Mouse (Mus musculus) heart, adult 2 months (tissue): ENCODE results near the gene Eya4. TPM values are rescaled to one million over a fixed set of nuclear protein-coding genes. Genes with fewer than 3 reads are reported as not detected.

Experiments
- DNase-seq, 2 experiments: peaks; one replicate each; pipeline ENCODE4 v3.0.0; 2021
- H3K27ac ChIP-seq: fragments of 200-600 bp; 2 replicates; pipeline ENCODE4 v1.8.1; 2022
- H3K27me3 ChIP-seq: fragments of 200-500 bp; 2 replicates; pipeline ENCODE4 v1.6.1; 2012; ENCODE audit warnings: mild to moderate bottlenecking, low read length, inconsistent platforms, mixed read lengths; ENCODE audit not compliant: control insufficient read depth, insufficient read depth
- H3K36me3 ChIP-seq: fragments of 200-500 bp; 2 replicates; pipeline ENCODE4 v1.6.1; 2012; ENCODE audit warnings: low read length, inconsistent platforms; ENCODE audit not compliant: control insufficient read depth, insufficient read depth
- H3K4me1 ChIP-seq: fragments of 200-500 bp; 2 replicates; pipeline ENCODE4 v1.6.1; 2011; ENCODE audit warnings: low read length; ENCODE audit not compliant: control insufficient read depth, insufficient read depth
- H3K4me3 ChIP-seq: fragments of 200-600 bp; 2 replicates; pipeline ENCODE4 v1.8.1; 2022
- H3K79me2 ChIP-seq: fragments of 200-500 bp; replicated peaks from 2 replicates; pipeline ENCODE4 v1.6.1; 2012; ENCODE audit warnings: mild to moderate bottlenecking, inconsistent platforms, low read length, moderate library complexity, mixed read lengths; ENCODE audit not compliant: control insufficient read depth, insufficient read depth
- H3K9ac ChIP-seq: fragments of 200-500 bp; 2 replicates; pipeline ENCODE4 v1.6.1; 2012; ENCODE audit warnings: low read depth, mild to moderate bottlenecking, control low read depth, inconsistent platforms, low read length, mixed read lengths
- CTCF ChIP-seq: fragments of 200-600 bp; IDR thresholded peaks from 2 replicates; pipeline ENCODE4 v1.8.1; 2022; ENCODE audit warnings: antibody characterized with exemption, mild to moderate bottlenecking, moderate library complexity
- EP300 ChIP-seq: fragments of 200-500 bp; IDR thresholded peaks from 2 replicates; pipeline ENCODE4 v1.6.1; 2011; ENCODE audit warnings: low read depth, low read length, control low read depth; ENCODE audit not compliant: insufficient read depth
- POLR2A ChIP-seq: fragments of 200-500 bp; IDR thresholded peaks from 2 replicates; pipeline ENCODE4 v1.6.1; 2011; ENCODE audit warnings: mild to moderate bottlenecking, low read depth, low read length, control low read depth; ENCODE audit not compliant: insufficient read depth
- WGBS: fragments of 180-500 bp; shearing (Covaris S2); methylation state at CpG from one replicate; pipeline ENCODE4 v1.1.7; 2018; 5-methylcytosine and 5-hydroxymethylcytosine counted together
- intact Hi-C: fragments of 180-260 bp; cut with DNase I; formaldehyde crosslinking; loops from one replicate; pipeline ENCODE4 v1.15.1; 2025
- polyA plus RNA-seq: library from polyadenylated mRNA; depleted of rRNA; stranded (reverse); fragments of >200 nt; gene quantifications from 2 replicates; pipeline ENCODE4 v1.2.3, GENCODE M21; 2012
- total RNA-seq, 2 experiments: library from RNA; stranded (reverse); gene quantifications; 2 replicates each; pipeline ENCODE4 v1.2.3; 2021

Eya4 gene
- total and polyA plus RNA-seq, 3 experiments, result 0.16 to 0.23 (median 0.23) TPM

DNA sequence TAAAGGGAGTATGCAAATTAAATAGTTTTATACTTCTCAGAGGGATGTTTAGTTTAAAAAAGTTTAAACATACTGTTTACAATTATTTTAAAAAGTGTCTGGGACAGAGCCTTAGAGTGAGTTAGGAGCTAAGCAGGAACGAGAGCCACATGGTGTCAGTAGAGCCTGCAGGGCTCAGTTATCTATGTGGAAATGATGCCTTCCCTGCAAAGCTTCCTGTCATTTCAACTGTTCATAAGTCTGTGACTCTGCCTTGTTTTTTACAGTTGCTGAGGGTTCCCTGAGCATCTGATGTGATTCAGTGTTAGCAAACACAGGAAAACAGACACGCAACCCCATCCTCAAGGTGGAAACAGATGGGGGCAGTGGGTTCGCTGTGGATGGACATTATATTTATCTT is 235.3 kb downstream of the Eya4 start:
- Histone ChIP-seq H3K79me2 (no peaks in the 10 kb centered on the region), H3K27ac (no peak overlapping the region), H3K9ac (no peak overlapping the region), H3K27me3 (no peaks in the 10 kb centered on the region), H3K36me3 (no peaks in the 10 kb centered on the region), H3K4me3 (no peak overlapping the region), H3K4me1 (no peaks in the 10 kb centered on the region)
- intact Hi-C loops, result loop anchor here (5.0 kb wide), 1 partner anchor 662 kb away; no protein-coding TSS in a partner anchor
- TF ChIP-seq EP300 (no peak), CTCF (no peak), POLR2A (no peak)
- no peak for DNase-seq
- WGBS, result 53% methylated on average over 3 of the region's 3 CpGs

- H3K9ac ChIP-seq, result no peak overlapping the region
- DNase-seq, result no peak
- H3K4me1 ChIP-seq, result no peaks in the 10 kb centered on the region
- intact Hi-C loops, result no loop called here
- no peak overlapping the region for H3K27ac ChIP-seq
- WGBS, result 67% methylated on average over 4 of the region's 4 CpGs
- no peaks in the 10 kb centered on the region for H3K79me2 ChIP-seq
- TF ChIP-seq POLR2A, result no peak
- TF ChIP-seq EP300, result no peak
- no peak for TF ChIP-seq CTCF
- no peaks in the 10 kb centered on the region for H3K36me3 ChIP-seq
- H3K27me3 ChIP-seq, result no peaks in the 10 kb centered on the region
- no peak overlapping the region for H3K4me3 ChIP-seq
Measured at GRCm38 (mm10) chr10:23108122-23108521, 242.5 kb downstream of the Eya4 start.

DNA sequence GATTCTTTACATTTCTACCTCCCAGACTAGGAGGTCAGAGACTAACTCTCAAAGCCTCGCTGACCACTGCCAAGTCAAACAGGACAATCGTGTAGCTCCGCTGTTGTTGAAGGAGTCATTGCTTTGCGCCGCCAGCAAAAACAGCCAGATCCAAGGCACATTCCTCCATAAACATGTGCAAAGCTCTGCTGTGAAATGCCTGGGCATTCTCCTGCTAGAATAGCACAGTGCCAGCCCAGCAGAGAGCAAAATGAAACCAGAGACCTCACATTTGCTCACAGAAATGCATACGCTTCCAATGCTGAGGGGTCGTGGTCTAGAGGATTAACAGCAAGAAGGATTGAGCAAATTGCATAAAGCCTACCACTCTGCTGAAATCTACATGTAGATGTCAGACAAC is 258.1 kb downstream of the Eya4 start:
- H3K27ac ChIP-seq, result no peak overlapping the region
- no peaks in the 10 kb centered on the region for H3K27me3 ChIP-seq
- no peak overlapping the region for H3K4me3 ChIP-seq
- no peak overlapping the region for H3K9ac ChIP-seq
- no peak for TF ChIP-seq EP300
- H3K4me1 ChIP-seq, result no peaks in the 10 kb centered on the region
- 71% methylated on average over 7 of the region's 7 CpGs for WGBS
- no peak for DNase-seq
- H3K36me3 ChIP-seq, result no peaks in the 10 kb centered on the region
- H3K79me2 ChIP-seq, result no peaks in the 10 kb centered on the region
- intact Hi-C loops, result no loop called here

- no peak overlapping the region for H3K27ac ChIP-seq
- no peaks in the 10 kb centered on the region for H3K27me3 ChIP-seq
- no peaks in the 10 kb centered on the region for H3K36me3 ChIP-seq
- TF ChIP-seq CTCF (no peak), EP300 (no peak), POLR2A (no peak)
- no peak overlapping the region for H3K9ac ChIP-seq
- intact Hi-C loops, result no loop called here
- no peak for DNase-seq
- no peaks in the 10 kb centered on the region for H3K4me1 ChIP-seq
- no peak overlapping the region for H3K4me3 ChIP-seq
- WGBS, result 75% methylated on average over 3 of the region's 3 CpGs
- no peaks in the 10 kb centered on the region for H3K79me2 ChIP-seq
Measured at GRCm38 (mm10) chr10:23091552-23091951, 259.0 kb downstream of the Eya4 start.

DNA sequence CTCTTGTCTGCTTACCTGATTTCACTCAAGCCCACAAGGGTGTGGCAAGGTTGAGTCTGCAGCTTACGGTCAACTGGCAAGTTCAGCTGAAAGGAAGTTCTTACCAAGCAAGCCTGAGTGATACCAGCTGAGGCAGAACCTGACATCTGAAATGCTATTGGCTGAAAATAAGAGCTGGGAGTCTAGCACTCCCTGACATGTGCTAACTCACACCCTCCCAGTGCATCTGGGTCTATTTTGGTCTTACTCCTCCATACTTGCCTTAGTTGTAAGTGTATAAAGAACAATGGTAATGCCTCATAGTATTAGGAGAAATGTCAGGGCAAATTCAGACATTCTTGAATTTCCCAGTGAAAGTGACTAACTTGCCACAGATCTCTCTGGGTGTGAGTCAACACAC is 260.3 kb downstream of the Eya4 start:
- intact Hi-C loops, result no loop called here
- no peak overlapping the region for H3K9ac ChIP-seq
- H3K4me1 ChIP-seq, result no peaks in the 10 kb centered on the region
- H3K27ac ChIP-seq, result no peak overlapping the region
- 86% methylated on average over 1 of the region's 1 CpGs for WGBS
- TF ChIP-seq EP300, result no peak
- no peak for TF ChIP-seq POLR2A
- no peak for TF ChIP-seq CTCF
- H3K27me3 ChIP-seq, result no peaks in the 10 kb centered on the region
- no peaks in the 10 kb centered on the region for H3K36me3 ChIP-seq
- no peak overlapping the region for H3K4me3 ChIP-seq
- H3K79me2 ChIP-seq, result no peaks in the 10 kb centered on the region
- DNase-seq, result no peak

GRCm38 (mm10) chr10:23089271-23089670 is 261.3 kb downstream of the Eya4 start:
- intact Hi-C loops, result no loop called here
- Histone ChIP-seq H3K27ac (no peak overlapping the region), H3K9ac (no peak overlapping the region), H3K4me3 (no peak overlapping the region), H3K79me2 (no peaks in the 10 kb centered on the region), H3K27me3 (no peaks in the 10 kb centered on the region), H3K4me1 (no peaks in the 10 kb centered on the region), H3K36me3 (no peaks in the 10 kb centered on the region)
- 70% methylated on average over 6 of the region's 6 CpGs for WGBS
- no peak for DNase-seq
- no peak for TF ChIP-seq POLR2A
- no peak for TF ChIP-seq CTCF
- no peak for TF ChIP-seq EP300

DNA sequence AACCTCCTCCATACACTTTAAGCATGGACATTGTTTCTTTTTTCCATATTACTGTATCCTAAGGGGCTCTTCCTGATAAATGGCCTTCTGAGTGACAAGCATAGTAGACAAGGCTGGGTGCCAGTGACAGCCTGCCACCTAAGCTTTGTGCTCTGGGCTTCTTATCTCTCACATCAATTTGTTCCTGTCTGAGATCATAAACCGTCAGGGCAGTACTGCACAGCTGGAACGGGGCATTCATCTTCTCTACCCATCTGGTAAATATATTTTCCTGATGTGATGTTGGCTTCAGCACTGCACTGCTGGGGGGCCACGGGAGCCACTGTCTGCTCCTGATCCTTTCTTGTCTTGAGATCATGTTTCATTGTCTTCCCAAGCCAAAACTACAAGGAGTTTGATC is 261.8 kb downstream of the Eya4 start:
- intact Hi-C loops, result no loop called here
- WGBS, result 21% methylated on average over 3 of the region's 3 CpGs

More for the DNA sequence above, 261.8 kb downstream of the Eya4 start:
- Histone ChIP-seq H3K4me3 (no peak overlapping the region), H3K79me2 (no peaks in the 10 kb centered on the region), H3K27me3 (no peaks in the 10 kb centered on the region), H3K9ac (no peak overlapping the region), H3K27ac (no peak overlapping the region), H3K4me1 (no peaks in the 10 kb centered on the region), H3K36me3 (no peaks in the 10 kb centered on the region)
- TF ChIP-seq EP300 (no peak), POLR2A (no peak), CTCF (no peak)
- no peak for DNase-seq
